Mouse (Mus musculus) liver, embryonic 13.5 days (tissue): ENCODE data around the gene Fcgr1. TPM values are rescaled to one million over a fixed set of nuclear protein-coding genes. Genes with fewer than 3 reads are reported as not detected.
"Not testable (repeated sequence)": the region's sequence is repeated elsewhere in the genome, so short reads cannot be mapped to it uniquely, and the experiment has no call there.

ENCODE experiments used
- ATAC-seq: fragments of 200-750 bp; cut with Nextera tagmentation; 2 replicates; pipeline ENCODE4 v1.8.0; 2017; ENCODE audit warnings: low read depth, mild to moderate bottlenecking, moderate number of reproducible peaks, moderate library complexity
- DNase-seq: peaks from one replicate; pipeline ENCODE4 v3.0.0; 2022
- H3K27ac ChIP-seq: fragments of 300-500 bp; sonication (generic); 2 replicates; pipeline ENCODE4 v1.5.1; 2015; ENCODE audit warnings: moderate library complexity, mild to moderate bottlenecking, inconsistent platforms
- H3K27me3 ChIP-seq: fragments of 300-500 bp; sonication (generic); 2 replicates; pipeline ENCODE4 v1.6.1; 2015; ENCODE audit warnings: mild to moderate bottlenecking, inconsistent platforms
- H3K36me3 ChIP-seq: fragments of 300-500 bp; sonication (generic); 2 replicates; pipeline ENCODE4 v1.6.1; 2015; ENCODE audit warnings: mild to moderate bottlenecking, inconsistent platforms
- H3K4me1 ChIP-seq: fragments of 300-500 bp; sonication (generic); replicated peaks from 2 replicates; pipeline ENCODE4 v1.6.1; 2015; ENCODE audit warnings: inconsistent platforms
- H3K4me2 ChIP-seq: fragments of 300-500 bp; sonication (generic); 2 replicates; pipeline ENCODE4 v1.6.1; 2015; ENCODE audit warnings: inconsistent platforms, mild to moderate bottlenecking, moderate library complexity
- H3K4me3 ChIP-seq: fragments of 300-500 bp; sonication (generic); replicated peaks from 2 replicates; pipeline ENCODE4 v1.5.1; 2015; ENCODE audit warnings: mild to moderate bottlenecking, inconsistent platforms
- H3K9ac ChIP-seq: fragments of 300-500 bp; sonication (generic); 2 replicates; pipeline ENCODE4 v1.6.1; 2015; ENCODE audit warnings: mild to moderate bottlenecking, inconsistent platforms
- H3K9me3 ChIP-seq: fragments of 300-500 bp; sonication (generic); replicated peaks from 2 replicates; pipeline ENCODE4 v1.6.1; 2016; ENCODE audit warnings: inconsistent platforms
- WGBS: fragments of 180-500 bp; shearing (Covaris S2); methylation state at CpG from one replicate; pipeline ENCODE4 v1.1.7; 2015; ENCODE audit not compliant: insufficient replicate concordance; 5-methylcytosine and 5-hydroxymethylcytosine counted together
- polyA plus RNA-seq: library from polyadenylated mRNA; unstranded; fragments of >200 nt; fragmentation: Nextera tagmentation; extraction: Ambion mirVana; gene quantifications from 2 replicates; pipeline ENCODE4 v1.2.1, GENCODE M21; 2015

Gene Fcgr1
- polyA plus RNA-seq, 1 experiment from 2014 or later, result 3.0 TPM

- DNase-seq (no peak), ATAC-seq (no peak)
- no peaks in the 10 kb centered on the region for H3K36me3 ChIP-seq
- H3K9me3 ChIP-seq, result no peaks in the 10 kb centered on the region
- no peak overlapping the region for H3K27ac ChIP-seq
- H3K4me3 ChIP-seq, result no peak overlapping the region
- H3K4me2 ChIP-seq, result peak overlapping the region; percentile 28; the same call in 1 of the 2 replicates
- H3K27me3 ChIP-seq, result peaks cover 49% of the 10 kb centered on the region
- WGBS, result 19% methylated on average over 10 of the region's 10 CpGs
- H3K9ac ChIP-seq, result no peak overlapping the region
- no peaks in the 10 kb centered on the region; the same call in 1 of the 2 replicates for H3K4me1 ChIP-seq
Measured at GRCm38 (mm10) chr3:96322609-96323008, 28.8 kb upstream of the Fcgr1 start.

- no peak overlapping the region for H3K4me3 ChIP-seq
- ATAC-seq (no peak), DNase-seq (no peak)
- WGBS, result 13% methylated on average over 15 of the region's 15 CpGs
- H3K4me1 ChIP-seq, result no peaks in the 10 kb centered on the region; the same call in 1 of the 2 replicates
- H3K27ac ChIP-seq, result no peak overlapping the region
- no peaks in the 10 kb centered on the region for H3K9me3 ChIP-seq
- H3K4me2 ChIP-seq, result peak overlapping the region; percentile 28; the same call in 1 of the 2 replicates
- H3K27me3 ChIP-seq, result peaks cover 43% of the 10 kb centered on the region
- H3K9ac ChIP-seq, result no peak overlapping the region
- H3K36me3 ChIP-seq, result no peaks in the 10 kb centered on the region
Measured at GRCm38 (mm10) chr3:96321891-96322290, 28.1 kb upstream of the Fcgr1 start.

GRCm38 (mm10) chr3:96320003-96320402, 26.2 kb upstream of the Fcgr1 start:
- not testable (repeated sequence) for H3K4me3 ChIP-seq, H3K9me3 ChIP-seq, H3K9ac ChIP-seq, DNase-seq, H3K27ac ChIP-seq, H3K4me1 ChIP-seq, ATAC-seq, H3K4me2 ChIP-seq, H3K36me3 ChIP-seq
- 78% methylated on average over 13 of the region's 13 CpGs for WGBS
- H3K27me3 ChIP-seq, result peaks cover 30% of the 10 kb centered on the region

DNA sequence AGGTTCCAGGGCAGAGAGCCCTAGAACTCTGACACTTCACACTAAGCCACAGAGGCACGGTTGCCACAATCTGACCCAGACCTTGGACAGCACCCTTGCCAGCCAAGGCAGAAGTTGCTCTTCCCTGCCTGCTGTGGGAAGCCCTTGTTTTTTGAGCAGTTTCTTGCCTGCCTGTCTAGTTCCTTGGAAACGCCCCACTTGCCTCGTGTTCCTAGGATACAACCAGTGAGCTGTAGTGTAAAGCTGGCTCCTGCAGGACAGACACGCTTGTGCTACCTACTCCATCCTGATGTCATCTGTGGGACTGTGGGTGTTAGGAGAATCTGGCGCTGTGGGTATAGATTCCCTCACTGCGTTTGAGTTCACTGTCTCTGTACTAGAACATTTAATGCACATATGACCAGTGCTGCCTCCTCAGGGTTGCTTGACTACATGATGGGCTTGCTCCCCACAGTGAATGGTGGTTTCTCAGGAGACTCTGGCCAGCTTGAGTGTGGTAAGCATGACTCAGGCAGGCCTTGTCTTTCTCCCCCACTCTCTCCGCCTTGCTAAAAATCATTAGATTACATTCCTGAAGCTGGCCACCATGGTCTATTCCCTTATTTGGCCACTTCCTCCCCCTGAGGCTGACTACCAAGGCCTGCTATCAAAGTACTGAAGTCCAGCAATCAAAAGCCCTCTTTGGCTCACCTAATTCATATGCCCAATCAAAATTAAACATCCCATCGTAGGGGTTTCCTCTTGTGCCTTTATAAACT, 18.8 kb upstream of the Fcgr1 start:
- Histone ChIP-seq H3K9me3 (no peaks in the 10 kb centered on the region), H3K9ac (no peak overlapping the region), H3K27me3 (no peaks in the 10 kb centered on the region), H3K27ac (no peak overlapping the region), H3K4me1 (0 out of 2 replicates have a peak, but pooled peaks cover 16% of the 10 kb centered on the region), H3K36me3 (no peaks in the 10 kb centered on the region), H3K4me2 (no peak overlapping the region), H3K4me3 (no peak overlapping the region)
- WGBS, result 54% methylated on average over 8 of the region's 8 CpGs
- DNase-seq (no peak), ATAC-seq (no peak)

DNA sequence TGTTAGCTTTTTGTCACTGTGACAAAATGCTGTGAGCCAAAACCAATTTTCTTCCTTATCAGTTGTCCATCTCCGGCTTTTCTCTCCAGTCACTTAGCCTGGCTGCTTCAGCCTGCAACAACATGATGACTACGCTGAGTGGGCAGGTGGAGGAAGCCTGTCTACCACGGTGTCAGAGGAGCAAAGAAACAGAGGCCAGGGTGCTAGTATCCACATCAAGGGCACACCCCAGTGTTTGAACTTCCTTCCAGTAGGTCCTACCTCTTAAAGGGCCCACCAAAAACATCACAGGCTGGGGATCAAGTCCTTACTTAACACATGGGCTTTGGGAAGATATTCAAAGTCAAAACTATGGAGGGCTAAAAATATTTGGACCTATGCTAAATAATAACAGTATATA, 15.7 kb upstream of the Fcgr1 start:
- DNase-seq (no peak), ATAC-seq (no peak)
- Histone ChIP-seq H3K27me3 (peaks cover 8% of the 10 kb centered on the region; the same call in 1 of the 2 replicates), H3K9ac (no peak overlapping the region), H3K27ac (no peak overlapping the region), H3K36me3 (no peaks in the 10 kb centered on the region), H3K4me1 (peaks cover 19% of the 10 kb centered on the region), H3K4me3 (no peak overlapping the region), H3K4me2 (no peak overlapping the region), H3K9me3 (no peaks in the 10 kb centered on the region)
- 37% methylated on average over 3 of the region's 3 CpGs for WGBS

DNA sequence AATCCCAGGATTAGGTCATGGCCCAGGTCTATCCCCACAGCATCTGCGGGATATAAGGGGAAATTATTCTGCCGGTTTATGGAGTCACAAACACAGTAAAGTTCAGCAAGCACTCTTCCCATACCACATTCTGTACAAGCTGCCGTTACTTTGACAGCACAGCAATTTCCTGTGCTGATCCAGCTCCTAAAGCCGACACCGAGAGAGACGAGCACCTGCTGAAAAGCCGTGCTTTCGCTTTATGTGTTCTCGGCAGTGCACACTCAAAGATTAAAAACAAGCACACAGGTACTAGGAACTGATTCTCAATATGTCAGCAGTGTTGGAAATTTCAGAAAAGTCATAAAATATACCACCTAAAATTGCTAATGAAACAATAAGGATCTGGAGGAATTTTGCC, 12.7 kb upstream of the Fcgr1 start:
- 54% methylated on average over 9 of the region's 9 CpGs for WGBS

DNA sequence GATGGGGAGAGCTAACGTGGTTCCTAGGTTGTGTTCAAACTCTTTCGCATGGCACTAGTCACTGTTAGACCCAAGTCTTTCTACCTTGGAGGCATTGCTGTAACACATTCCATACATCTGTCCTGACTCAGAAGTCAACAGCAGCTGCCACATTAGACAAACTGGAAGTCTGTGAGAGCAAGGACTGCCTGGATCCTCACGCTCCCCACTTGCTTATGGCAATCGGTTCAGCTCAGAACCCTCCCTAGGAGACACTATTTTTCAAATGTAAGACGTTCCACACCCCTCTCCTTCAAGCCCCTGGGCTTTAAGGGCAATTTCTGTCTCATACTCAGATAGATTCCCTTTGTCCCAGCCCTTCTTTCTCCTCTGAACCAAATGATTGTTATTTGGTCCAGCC, 8.3 kb upstream of the Fcgr1 start:
- WGBS, result 62% methylated on average over 5 of the region's 5 CpGs
- peaks cover 5% of the 10 kb centered on the region for H3K4me1 ChIP-seq
- DNase-seq (no peak), ATAC-seq (no peak)
- no peak overlapping the region for H3K9ac ChIP-seq
- no peak overlapping the region for H3K27ac ChIP-seq
- no peak overlapping the region for H3K4me2 ChIP-seq
- no peaks in the 10 kb centered on the region for H3K9me3 ChIP-seq
- H3K36me3 ChIP-seq, result no peaks in the 10 kb centered on the region
- peaks cover 27% of the 10 kb centered on the region for H3K27me3 ChIP-seq
- H3K4me3 ChIP-seq, result no peak overlapping the region

More for the DNA sequence above, 12.7 kb upstream of the Fcgr1 start:
- ATAC-seq (no peak), DNase-seq (no peak)
- Histone ChIP-seq H3K27me3 (peaks cover 18% of the 10 kb centered on the region), H3K27ac (no peak overlapping the region), H3K4me1 (peaks cover 8% of the 10 kb centered on the region), H3K9me3 (no peaks in the 10 kb centered on the region), H3K36me3 (no peaks in the 10 kb centered on the region), H3K4me3 (no peak overlapping the region), H3K9ac (no peak overlapping the region), H3K4me2 (no peak overlapping the region)

DNA sequence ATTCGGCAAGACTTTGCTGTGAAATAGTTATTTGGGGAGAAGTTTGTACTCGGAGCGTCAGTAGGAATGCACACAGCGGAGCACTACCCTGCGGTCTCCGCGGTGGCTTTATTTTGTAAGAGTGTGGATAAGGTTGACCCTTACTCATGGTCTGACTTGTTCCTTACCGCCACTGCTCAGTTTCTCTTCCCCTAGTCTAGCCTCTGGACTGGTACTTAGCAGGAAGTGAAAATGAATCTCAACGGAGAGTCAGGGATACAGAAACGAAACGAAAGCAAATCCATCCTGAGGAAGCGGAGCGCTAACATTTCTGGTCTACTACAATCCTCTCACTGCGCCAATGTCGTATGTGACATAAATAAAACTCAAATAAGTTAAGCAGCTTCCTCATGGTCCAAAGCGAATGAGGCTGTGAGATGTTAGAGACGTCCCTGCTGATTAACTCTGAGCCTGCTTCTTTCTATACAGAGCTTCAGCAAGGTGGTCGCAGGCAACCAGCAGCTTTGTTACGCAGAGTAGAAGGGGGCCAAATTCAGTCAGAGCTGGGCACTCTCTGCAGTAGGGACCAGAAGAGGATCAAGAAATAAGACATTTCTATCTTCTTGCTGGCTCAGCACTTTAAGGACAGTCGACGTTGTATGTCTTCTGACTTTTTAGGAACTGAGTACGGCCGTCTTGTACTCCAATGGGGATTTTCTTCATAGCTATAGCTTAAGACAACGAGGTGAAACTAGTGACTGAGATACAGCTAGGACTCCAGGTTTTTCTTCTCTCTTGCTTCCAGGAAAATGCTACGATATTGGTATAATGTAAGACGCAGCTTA, 7.1 kb upstream of the Fcgr1 start:
- H3K9ac ChIP-seq, result no peak overlapping the region
- H3K27me3 ChIP-seq, result peaks cover 20% of the 10 kb centered on the region
- H3K27ac ChIP-seq, result peak overlapping the region; percentile 10; the same call in 1 of the 2 replicates
- 51% methylated on average over 26 of the region's 26 CpGs for WGBS
- DNase-seq (no peak), ATAC-seq (no peak)
- H3K4me3 ChIP-seq, result peak overlapping the region; percentile 29
- no peaks in the 10 kb centered on the region for H3K9me3 ChIP-seq
- H3K4me2 ChIP-seq, result peak overlapping the region; percentile 39
- peaks cover 5% of the 10 kb centered on the region for H3K4me1 ChIP-seq
- H3K36me3 ChIP-seq, result no peaks in the 10 kb centered on the region

DNA sequence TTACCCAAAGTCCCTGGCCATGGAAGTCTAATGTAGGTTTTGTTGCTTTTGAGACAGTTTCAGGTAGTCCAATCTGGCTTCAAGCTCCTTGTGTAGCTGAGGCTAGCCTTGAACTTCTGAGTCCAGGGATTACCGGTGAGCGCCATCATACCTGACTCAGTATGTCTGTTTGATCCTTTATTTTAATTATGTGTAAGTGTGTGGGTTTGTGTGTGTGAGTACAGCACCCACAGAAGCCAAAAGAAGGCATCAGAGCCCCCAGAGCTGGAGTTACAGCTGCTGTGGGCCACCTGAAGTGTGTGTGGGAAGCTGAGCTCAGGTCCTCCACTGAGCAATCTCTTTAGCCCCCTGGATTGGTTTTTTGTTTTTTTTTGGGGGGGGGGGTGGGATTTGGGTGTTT, 5.8 kb upstream of the Fcgr1 start:
- Histone ChIP-seq H3K4me2 (no peak overlapping the region), H3K36me3 (no peaks in the 10 kb centered on the region), H3K4me3 (no peak overlapping the region), H3K4me1 (peaks cover 4% of the 10 kb centered on the region), H3K9me3 (no peaks in the 10 kb centered on the region), H3K27me3 (peaks cover 18% of the 10 kb centered on the region), H3K9ac (no peak overlapping the region), H3K27ac (no peak overlapping the region)
- ATAC-seq (no peak), DNase-seq (no peak)
- WGBS, result 85% methylated on average over 2 of the region's 2 CpGs

DNA sequence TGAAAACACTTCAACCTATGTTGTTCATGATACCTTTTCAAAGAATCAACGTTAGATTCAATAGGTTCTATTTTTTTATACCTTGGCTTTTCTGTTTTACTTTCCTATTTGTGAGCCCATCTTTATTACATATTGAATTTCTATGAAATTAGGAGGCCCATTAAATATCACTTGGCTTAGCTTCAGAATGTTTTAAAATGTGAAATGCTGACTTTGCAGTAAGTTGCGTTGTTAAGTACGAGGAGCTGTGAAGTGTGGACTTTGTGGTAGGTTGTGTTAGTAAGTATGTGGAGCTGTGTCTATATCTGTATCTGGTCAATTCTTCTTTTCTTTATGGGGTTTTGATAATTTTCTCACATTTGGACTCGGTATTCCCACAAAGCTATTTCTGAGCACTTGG, 4.6 kb upstream of the Fcgr1 start:
- Histone ChIP-seq H3K4me2 (no peak overlapping the region), H3K4me3 (no peak overlapping the region), H3K27me3 (peaks cover 17% of the 10 kb centered on the region), H3K27ac (no peak overlapping the region), H3K9me3 (no peaks in the 10 kb centered on the region), H3K4me1 (no peaks in the 10 kb centered on the region), H3K36me3 (no peaks in the 10 kb centered on the region), H3K9ac (no peak overlapping the region)
- ATAC-seq (no peak), DNase-seq (no peak)
- WGBS, result 79% methylated on average over 4 of the region's 4 CpGs

GRCm38 (mm10) chr3:96293368-96293767, 401 bp downstream of the Fcgr1 start:
- H3K4me3 ChIP-seq, result no peak overlapping the region
- H3K9me3 ChIP-seq, result no peaks in the 10 kb centered on the region
- no peak overlapping the region for H3K9ac ChIP-seq
- 22% methylated on average over 5 of the region's 5 CpGs for WGBS
- no peak overlapping the region for H3K4me2 ChIP-seq
- no peaks in the 10 kb centered on the region for H3K27me3 ChIP-seq
- DNase-seq, result no peak
- ATAC-seq, result no peak
- H3K4me1 ChIP-seq, result no peaks in the 10 kb centered on the region
- no peaks in the 10 kb centered on the region for H3K36me3 ChIP-seq
- peak overlapping the region; percentile 31; the same call in 1 of the 2 replicates for H3K27ac ChIP-seq
